Mouse (Mus musculus) liver, adult 2 months (tissue): ENCODE data around the gene Hsp90b1. TPM values are rescaled to one million over a fixed set of nuclear protein-coding genes. Genes with fewer than 3 reads are reported as not detected.
"Not testable (repeated sequence)": the region's sequence is repeated elsewhere in the genome, so short reads cannot be mapped to it uniquely, and the experiment has no call there.

Source experiments
- DNase-seq: peaks from one replicate; pipeline ENCODE4 v3.0.0-alpha.2; 2011; ENCODE audit warnings: low read depth, low spot score; ENCODE audit errors: extremely low read depth
- H3K27ac ChIP-seq: fragments of 200-500 bp; replicated peaks from 2 replicates; pipeline ENCODE4 v1.5.1; 2012; ENCODE audit warnings: low read depth, mild to moderate bottlenecking, control low read depth, inconsistent platforms, low read length; ENCODE audit not compliant: insufficient read depth
- H3K27me3 ChIP-seq: fragments of 200-500 bp; 2 replicates; pipeline ENCODE4 v1.6.1; 2012; ENCODE audit warnings: mild to moderate bottlenecking, moderate library complexity, low read length, inconsistent platforms; ENCODE audit not compliant: control insufficient read depth, insufficient read depth
- H3K36me3 ChIP-seq: fragments of 200-500 bp; 2 replicates; pipeline ENCODE4 v1.6.1; 2012; ENCODE audit warnings: low read length, inconsistent platforms; ENCODE audit not compliant: control insufficient read depth, insufficient read depth
- H3K4me1 ChIP-seq: fragments of 200-500 bp; 2 replicates; pipeline ENCODE4 v1.6.1; 2011; ENCODE audit warnings: low read length; ENCODE audit not compliant: control insufficient read depth, insufficient read depth
- H3K4me3 ChIP-seq: fragments of 200-500 bp; 2 replicates; pipeline ENCODE4 v1.5.1; 2011; ENCODE audit warnings: low read depth, mild to moderate bottlenecking, control low read depth, low read length, moderate library complexity; ENCODE audit not compliant: insufficient read depth
- H3K79me2 ChIP-seq: fragments of 200-500 bp; 2 replicates; pipeline ENCODE4 v1.6.1; 2012; ENCODE audit warnings: inconsistent platforms, mild to moderate bottlenecking, low read length, moderate library complexity; ENCODE audit not compliant: control insufficient read depth, insufficient read depth
- H3K9ac ChIP-seq: fragments of 200-500 bp; 2 replicates; pipeline ENCODE4 v1.6.1; 2012; ENCODE audit warnings: low read depth, mild to moderate bottlenecking, control low read depth, inconsistent platforms, low read length
- CTCF ChIP-seq: fragments of 200-500 bp; IDR thresholded peaks from 2 replicates; pipeline ENCODE4 v1.5.1; 2011; ENCODE audit warnings: low read depth, low read length, control low read depth
- POLR2A ChIP-seq: fragments of 200-500 bp; IDR thresholded peaks from 2 replicates; pipeline ENCODE4 v1.6.1; 2011; ENCODE audit warnings: low read length, control low read depth; ENCODE audit not compliant: insufficient read depth; ENCODE audit errors: extremely low read depth
- WGBS: fragments of 180-500 bp; shearing (Covaris S2); methylation state at CpG from one replicate; pipeline ENCODE4 v1.1.7; 2018; 5-methylcytosine and 5-hydroxymethylcytosine counted together
- polyA plus RNA-seq: library from polyadenylated mRNA; depleted of rRNA; stranded (reverse); fragments of >200 nt; gene quantifications from 2 replicates; pipeline ENCODE4 v1.2.3, GENCODE M21; 2012
- total RNA-seq: library from RNA; depleted of rRNA; stranded (reverse); fragments of >200 nt; gene quantifications from 2 replicates; pipeline ENCODE4 v1.2.3, GENCODE M21; 2014

Hsp90b1 gene
- total and polyA plus RNA-seq, 2 experiments = 78.7 to 830 TPM

GRCm38 (mm10) chr10:86704589-86705191, 619 bp downstream of the Hsp90b1 start:
- Histone ChIP-seq H3K27ac (peak overlapping the region; percentile 90), H3K4me1 (peaks cover 32% of the 10 kb centered on the region), H3K79me2 (peaks cover 15% of the 10 kb centered on the region; the same call in 1 of the 2 replicates), H3K9ac (peak overlapping the region; percentile 95), H3K27me3 (no peaks in the 10 kb centered on the region), H3K36me3 (peaks cover 42% of the 10 kb centered on the region), H3K4me3 (peak overlapping the region; percentile 89)
- peak; percentile 83 for DNase-seq
- under 1% methylated on average over 33 of the region's 33 CpGs for WGBS
- TF ChIP-seq CTCF (no peak), POLR2A (no peak)

- DNase-seq = peak; percentile 64
Measured at GRCm38 (mm10) chr10:86704141-86704540, 1.2 kb downstream of the Hsp90b1 start.

GRCm38 (mm10) chr10:86703375-86703774, 1.9 kb downstream of the Hsp90b1 start:
- no peak overlapping the region for H3K4me3 ChIP-seq
- no peaks in the 10 kb centered on the region for H3K27me3 ChIP-seq
- no peak overlapping the region for H3K27ac ChIP-seq
- H3K4me1 ChIP-seq = peaks cover 32% of the 10 kb centered on the region
- H3K36me3 ChIP-seq = peaks cover 54% of the 10 kb centered on the region
- TF ChIP-seq POLR2A (no peak), CTCF (no peak)
- peaks cover 20% of the 10 kb centered on the region; the same call in 1 of the 2 replicates for H3K79me2 ChIP-seq
- WGBS = 19% methylated on average over 4 of the region's 4 CpGs
- peak; percentile 15 for DNase-seq
- peak overlapping the region; percentile 16; the same call in 1 of the 2 replicates for H3K9ac ChIP-seq

More at GRCm38 (mm10) chr10:86704141-86704540, 1.2 kb downstream of the Hsp90b1 start:
- Histone ChIP-seq H3K36me3 (peaks cover 47% of the 10 kb centered on the region), H3K27me3 (no peaks in the 10 kb centered on the region), H3K4me3 (peak overlapping the region; percentile 89), H3K4me1 (peaks cover 32% of the 10 kb centered on the region), H3K79me2 (peaks cover 18% of the 10 kb centered on the region; the same call in 1 of the 2 replicates), H3K27ac (peak overlapping the region; percentile 90), H3K9ac (peak overlapping the region; percentile 95)
- no peak for TF ChIP-seq POLR2A
- no peak for TF ChIP-seq CTCF
- WGBS = under 1% methylated on average over 8 of the region's 8 CpGs

GRCm38 (mm10) chr10:86702312-86702920, 2.9 kb downstream of the Hsp90b1 start:
- Histone ChIP-seq H3K79me2 (peaks cover 20% of the 10 kb centered on the region; the same call in 1 of the 2 replicates), H3K9ac (peak overlapping the region; percentile 28; the same call in 1 of the 2 replicates), H3K27ac (no peak overlapping the region), H3K4me1 (peaks cover 30% of the 10 kb centered on the region), H3K4me3 (no peak overlapping the region), H3K27me3 (no peaks in the 10 kb centered on the region), H3K36me3 (peaks cover 63% of the 10 kb centered on the region)
- DNase-seq = peak; percentile 22
- TF ChIP-seq CTCF = no peak
- TF ChIP-seq POLR2A = no peak
- WGBS = 28% methylated on average over 4 of the region's 4 CpGs

DNA sequence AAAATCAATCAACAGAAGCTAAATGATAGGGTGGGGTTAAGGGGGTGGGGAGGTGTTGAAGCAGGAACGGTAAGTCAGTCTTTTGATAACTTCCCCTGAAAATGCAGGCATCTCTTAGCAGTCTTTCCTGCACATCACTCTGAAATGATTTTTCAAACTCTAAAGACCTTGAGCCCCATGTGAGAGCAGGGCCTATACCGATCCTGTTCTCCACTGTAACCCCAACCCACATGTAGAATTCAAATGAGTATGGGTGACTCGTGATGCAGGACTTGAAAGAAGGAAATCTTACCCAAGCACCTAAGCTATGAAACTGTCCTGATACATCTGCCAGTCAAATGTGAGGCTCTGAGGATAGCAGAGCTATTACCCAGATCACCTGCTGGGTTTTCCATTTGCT, 4.3 kb downstream of the Hsp90b1 start:
- no peak overlapping the region for H3K9ac ChIP-seq
- peaks cover 28% of the 10 kb centered on the region for H3K4me1 ChIP-seq
- H3K4me3 ChIP-seq = no peak overlapping the region
- TF ChIP-seq POLR2A (no peak), CTCF (no peak)
- H3K27ac ChIP-seq = no peak overlapping the region
- no peaks in the 10 kb centered on the region for H3K27me3 ChIP-seq
- peaks cover 20% of the 10 kb centered on the region; the same call in 1 of the 2 replicates for H3K79me2 ChIP-seq
- peaks cover 69% of the 10 kb centered on the region for H3K36me3 ChIP-seq
- 15% methylated on average over 3 of the region's 3 CpGs for WGBS
- DNase-seq = peak; percentile 23

GRCm38 (mm10) chr10:86700251-86700650, 5.1 kb downstream of the Hsp90b1 start:
- DNase-seq = peak; percentile 64
- 13% methylated on average over 3 of the region's 3 CpGs for WGBS
- peaks cover 76% of the 10 kb centered on the region for H3K36me3 ChIP-seq
- H3K27me3 ChIP-seq = no peaks in the 10 kb centered on the region
- peaks cover 20% of the 10 kb centered on the region; the same call in 1 of the 2 replicates for H3K79me2 ChIP-seq
- no peak overlapping the region for H3K4me3 ChIP-seq
- no peak for TF ChIP-seq POLR2A
- TF ChIP-seq CTCF = no peak
- no peak overlapping the region for H3K27ac ChIP-seq
- no peak overlapping the region for H3K9ac ChIP-seq
- H3K4me1 ChIP-seq = peaks cover 28% of the 10 kb centered on the region

- H3K27me3 ChIP-seq, H3K27ac ChIP-seq, H3K79me2 ChIP-seq, DNase-seq, H3K4me1 ChIP-seq, H3K36me3 ChIP-seq: not testable (repeated sequence)
- 20% methylated on average over 9 of the region's 9 CpGs for WGBS
- Histone ChIP-seq H3K4me3 (peak overlapping the region; percentile 95; the same call in 1 of the 2 replicates), H3K9ac (peak overlapping the region; percentile 95; the same call in 1 of the 2 replicates)
Measured at GRCm38 (mm10) chr10:86686017-86686360, 19.3 kb downstream of the Hsp90b1 start.

DNA sequence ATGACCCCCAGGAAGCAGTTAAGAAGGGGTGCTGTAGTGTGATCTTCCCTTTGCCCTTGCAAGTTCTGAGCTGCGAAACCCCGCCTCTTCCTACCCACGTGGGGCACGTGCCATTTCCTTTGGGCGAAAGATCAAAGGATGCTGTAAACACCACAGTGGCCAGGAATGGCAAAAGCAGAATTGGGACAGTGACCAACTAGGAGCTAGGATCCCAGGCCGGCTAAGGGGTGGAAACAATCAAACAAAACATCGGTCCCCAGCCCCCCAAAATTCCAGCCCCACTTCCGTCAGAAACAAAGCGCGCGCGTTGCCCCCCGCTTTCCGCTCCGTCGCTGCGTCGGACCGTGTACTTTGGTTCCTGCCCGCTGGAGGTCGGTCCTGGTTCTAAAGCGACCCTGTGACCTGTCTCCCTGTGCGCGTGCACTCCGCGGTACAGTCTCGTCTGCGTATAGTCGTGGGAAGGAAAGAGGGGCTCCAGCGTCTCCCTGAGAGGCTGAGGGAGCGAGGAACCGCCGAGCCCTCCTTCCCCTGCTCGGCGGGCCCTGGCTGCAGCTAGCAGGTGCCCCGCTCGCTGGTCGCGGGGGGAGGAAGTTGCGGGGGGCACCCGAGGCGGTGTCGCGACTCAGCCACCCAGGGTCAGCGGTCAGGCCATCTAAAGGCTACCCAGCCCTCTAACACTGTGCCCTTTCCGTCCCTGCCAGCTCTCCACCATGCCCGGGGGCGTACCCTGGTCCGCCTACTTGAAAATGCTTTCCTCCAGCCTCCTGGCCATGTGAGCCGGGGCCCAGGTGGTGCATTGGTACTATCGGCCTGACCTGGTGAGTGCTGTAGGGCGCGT, 19.9 kb downstream of the Hsp90b1 start:
- Histone ChIP-seq H3K27ac (peak overlapping the region; percentile 63), H3K9ac (peak overlapping the region; percentile 95), H3K4me3 (peak overlapping the region; percentile 95)
- DNase-seq = peak; percentile 66
- not testable (repeated sequence) for H3K79me2 ChIP-seq, H3K27me3 ChIP-seq, H3K36me3 ChIP-seq, H3K4me1 ChIP-seq
- WGBS = under 1% methylated on average over 53 of the region's 53 CpGs
